Mouse (Mus musculus) Muller cell, postnatal 12 days (primary cell): ENCODE measurements around the gene Ankrd44.
"Not testable (repeated sequence)": the region's sequence is repeated elsewhere in the genome, so short reads cannot be mapped to it uniquely, and the experiment has no call there.

Experiments
- DNase-seq: peaks from one replicate; pipeline ENCODE4 v3.0.0-alpha.2; 2015; ENCODE audit errors: inconsistent ontology term

Ankrd44 gene

DNA sequence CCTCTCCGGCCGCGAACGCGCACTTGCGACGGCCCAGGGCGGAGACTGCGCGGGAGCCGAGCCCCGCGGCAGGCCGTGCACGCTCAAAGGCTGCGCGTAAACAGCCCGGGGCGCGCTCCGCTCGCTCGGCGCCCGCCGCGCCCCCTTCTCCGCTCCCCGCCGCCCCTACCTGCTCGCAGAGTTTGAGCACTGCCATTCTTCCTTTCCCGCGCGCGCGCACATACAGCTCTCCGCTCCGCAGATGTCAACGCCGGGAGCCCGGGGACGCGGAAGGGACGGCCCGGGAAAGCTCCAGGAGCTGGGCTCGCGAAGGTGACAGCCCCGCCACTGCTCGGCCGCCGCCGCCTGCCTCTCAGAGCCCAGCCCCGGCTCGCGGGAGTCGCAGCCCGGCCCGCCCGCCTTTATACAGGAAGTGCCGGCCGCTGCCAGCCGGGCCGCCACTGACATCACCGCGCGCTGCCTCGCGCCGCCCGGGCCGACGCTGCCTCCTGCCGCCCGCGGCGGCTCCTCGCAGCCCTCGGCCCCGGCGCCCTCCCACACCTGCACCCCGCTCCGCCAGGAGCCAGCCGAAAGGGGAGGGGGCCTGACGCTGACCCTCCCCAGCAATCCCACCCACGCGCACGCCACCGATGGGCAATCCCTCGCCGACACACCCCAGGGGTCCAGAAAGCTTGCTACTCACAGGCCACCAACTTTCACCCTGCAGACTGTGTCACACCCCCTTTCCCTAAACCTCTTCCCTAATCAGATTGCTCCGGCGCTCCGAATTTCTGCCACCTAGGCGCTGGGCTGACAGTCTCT, at the start of gene Ankrd44:
Gene Ankrd44, minus strand, starts transcription at position 417 of the 801 bp plus-strand sequence.
- peak; percentile 88 for DNase-seq

DNA sequence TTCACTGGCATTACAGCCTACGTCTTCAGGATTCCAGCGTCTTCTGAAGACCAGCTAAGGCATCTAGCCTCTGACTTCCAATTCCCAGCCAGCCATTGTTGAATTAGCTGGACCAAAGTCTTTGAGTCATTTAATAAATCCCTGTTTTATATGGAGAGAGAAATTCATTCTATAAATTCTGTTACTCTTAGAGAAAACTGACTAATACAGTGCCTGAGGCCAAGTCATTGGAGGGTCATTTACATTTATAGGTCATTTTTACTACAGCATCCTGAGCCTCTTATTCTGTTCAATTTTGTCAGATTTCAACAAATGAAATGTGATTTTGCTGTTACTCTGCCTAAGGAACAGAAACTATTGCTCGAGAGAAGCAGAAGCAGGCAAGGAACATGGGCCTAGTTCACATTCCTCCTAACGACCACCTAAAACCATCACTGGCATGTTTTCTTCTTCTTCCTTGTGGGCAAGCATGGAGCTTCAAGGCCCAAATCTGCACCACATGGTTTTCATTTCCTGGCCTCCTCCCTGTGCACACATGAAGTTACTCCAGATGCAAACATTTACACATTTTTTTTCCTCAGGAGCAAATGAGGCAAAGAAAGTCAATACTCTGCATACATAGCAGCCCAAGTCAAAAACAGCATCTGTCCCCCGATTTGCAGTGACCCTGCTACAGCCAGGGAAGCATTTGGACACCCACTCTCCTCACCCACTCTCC, 45.7 kb upstream of the Ankrd44 start:
- no peak for DNase-seq

DNA sequence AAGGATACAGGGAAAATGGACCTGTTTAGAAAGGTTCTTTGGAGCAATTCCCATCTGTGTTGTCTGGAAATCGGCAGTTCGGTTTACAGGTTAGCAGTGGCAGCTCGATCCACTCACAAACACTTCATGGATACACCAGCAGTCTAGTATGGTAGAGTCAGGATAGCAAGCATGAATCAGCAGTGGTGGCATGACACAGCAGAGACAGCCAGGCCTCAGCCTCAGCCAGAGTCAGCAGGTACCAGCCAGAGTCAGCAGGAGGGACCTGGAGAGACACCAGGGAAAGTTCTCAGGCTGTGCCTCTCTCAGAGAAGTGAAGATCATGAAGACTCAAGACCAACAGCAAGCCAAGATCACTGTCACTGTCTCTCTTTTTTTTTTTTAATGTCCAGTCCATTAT, 40.7 kb upstream of the Ankrd44 start:
- DNase-seq = no peak

DNA sequence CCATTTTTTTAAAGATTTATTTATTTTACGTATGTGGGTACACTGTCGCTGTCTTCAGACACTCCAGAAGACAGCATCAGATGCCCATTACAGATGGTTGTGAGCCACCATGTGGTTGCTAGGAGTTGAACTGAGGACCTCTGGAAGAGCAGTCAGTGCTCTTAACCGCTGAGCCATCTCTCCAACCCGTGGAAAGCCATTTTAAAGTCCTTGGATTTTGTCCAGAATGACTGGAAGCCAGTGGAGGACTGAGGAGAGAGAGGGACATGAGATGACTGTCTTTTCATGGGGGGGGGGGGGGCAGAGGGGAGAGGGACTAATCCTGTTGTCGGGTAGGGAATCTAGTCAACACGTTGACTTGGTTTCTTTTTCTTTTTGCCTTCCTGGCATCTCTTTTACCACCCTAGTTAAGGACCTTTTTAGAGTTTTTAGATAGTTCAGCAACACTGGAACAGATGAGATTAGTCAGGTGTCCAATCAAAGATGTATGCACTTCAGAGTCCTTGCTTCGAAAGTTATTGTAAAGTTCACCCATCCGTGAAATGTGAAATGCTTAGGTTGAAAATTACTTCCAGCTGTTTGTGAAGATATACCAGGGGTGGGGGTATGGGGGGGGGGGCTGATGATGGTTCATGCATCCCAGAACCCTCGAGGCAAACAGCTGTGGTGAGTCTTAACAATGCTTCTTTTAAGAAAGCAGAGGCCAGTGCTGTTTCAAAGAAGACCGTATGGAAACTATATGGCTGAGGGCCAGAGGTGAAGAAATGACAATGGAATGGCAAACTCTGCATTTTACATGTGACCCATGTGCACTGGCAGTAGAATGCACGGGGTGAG, 39.2 kb upstream of the Ankrd44 start:
- DNase-seq = no peak

DNA sequence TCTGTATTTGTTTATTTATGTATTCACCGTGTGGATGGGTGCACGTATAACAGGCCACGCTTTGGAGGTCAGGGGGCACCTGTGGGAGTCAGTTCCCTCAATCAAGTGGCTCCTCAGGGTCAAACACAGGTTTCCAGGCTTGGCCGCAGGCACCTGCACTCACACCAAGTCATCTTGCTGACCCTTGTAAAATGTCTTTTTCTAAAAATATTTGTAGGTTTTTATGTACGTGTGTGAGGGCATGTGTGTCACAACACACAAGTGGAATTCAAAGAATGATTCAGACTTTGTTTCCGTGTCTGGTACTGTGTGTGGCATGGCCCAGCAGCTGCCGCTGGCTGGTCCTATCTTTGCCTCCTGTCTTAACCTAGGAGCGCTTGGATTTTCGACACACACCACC, 35.5 kb upstream of the Ankrd44 start:
- no peak for DNase-seq

DNA sequence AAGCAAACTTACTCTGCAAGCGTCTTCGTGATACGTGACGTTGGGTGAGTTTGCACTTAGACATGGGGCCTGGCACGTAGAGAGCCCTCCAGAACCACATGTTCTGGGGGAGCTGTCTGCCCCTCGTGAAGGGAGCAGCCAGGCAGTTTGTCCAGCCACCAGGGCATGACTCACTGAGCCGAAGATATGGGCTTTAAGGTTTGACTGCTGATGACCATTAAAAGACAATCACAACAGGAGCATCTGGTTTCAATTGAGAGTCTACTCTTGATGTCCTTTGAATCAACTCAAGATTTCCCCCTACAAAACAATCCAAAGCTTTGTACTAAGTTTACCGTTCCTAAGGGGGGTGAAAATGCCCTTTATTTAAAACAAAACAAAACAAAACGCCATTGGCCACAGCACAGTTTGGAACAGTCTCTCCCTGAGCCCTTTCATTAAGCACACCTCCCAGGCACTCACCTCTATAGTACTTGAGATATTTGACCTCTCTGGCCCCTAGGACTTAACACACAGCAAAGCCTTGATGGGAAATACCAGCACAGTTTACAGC, 34.5 kb upstream of the Ankrd44 start:
- DNase-seq = no peak

DNA sequence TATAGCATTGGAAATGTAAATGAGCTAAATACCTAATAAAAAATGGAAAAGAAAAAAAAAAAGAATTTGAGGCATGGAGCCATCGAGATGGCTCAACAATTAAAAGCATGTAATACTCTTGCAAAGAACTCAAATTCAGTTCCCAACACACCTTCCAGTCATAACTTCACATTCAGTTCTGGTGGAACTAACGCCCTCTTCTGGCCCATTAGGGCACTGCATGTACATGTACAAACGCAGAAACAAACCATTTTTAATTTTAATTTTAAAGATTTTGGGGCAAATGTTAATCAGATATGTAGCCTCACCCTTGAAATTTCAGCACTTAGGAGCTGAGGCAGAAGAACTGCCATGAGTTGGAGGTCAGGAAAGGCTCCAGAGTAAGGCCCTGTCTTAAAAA, 32.3 kb upstream of the Ankrd44 start:
- no peak for DNase-seq

DNA sequence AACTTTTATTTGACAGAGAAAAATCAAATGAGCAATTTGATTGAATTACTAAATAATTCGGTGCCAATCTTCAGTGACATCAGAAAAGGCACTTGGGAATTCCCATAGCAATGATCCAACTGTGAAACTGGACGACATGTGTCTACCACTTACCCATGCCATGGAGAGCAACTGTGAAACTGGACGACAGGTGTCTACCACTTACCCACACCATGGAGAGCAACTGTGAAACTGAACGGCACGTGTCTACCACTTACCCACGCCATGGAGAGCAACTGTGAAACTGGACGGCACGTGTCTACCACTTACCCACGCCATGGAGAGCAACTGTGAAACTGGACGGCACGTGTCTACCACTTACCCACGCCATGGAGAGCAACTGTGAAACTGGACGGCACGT, 30.8 kb upstream of the Ankrd44 start:
- DNase-seq = not testable (repeated sequence)

DNA sequence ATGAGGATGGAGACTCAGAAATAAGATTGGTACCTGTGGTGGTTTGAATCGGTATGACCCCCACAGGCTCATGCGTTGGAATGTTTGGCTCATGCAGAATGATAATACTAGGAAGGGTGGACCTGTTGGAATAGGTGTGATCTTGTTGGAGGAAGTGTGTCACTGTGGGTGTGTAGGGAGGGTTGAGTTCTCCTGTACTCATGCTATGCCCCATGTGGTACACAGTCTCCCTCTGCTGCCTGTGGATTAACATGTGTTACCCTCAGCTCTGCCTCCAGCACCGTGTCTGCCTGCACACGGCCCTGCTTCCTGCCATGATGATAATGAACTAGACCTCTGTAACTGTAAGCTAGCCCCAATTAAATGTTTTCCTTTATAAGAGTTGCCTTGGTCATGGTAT, 28.7 kb upstream of the Ankrd44 start:
- DNase-seq = no peak

DNA sequence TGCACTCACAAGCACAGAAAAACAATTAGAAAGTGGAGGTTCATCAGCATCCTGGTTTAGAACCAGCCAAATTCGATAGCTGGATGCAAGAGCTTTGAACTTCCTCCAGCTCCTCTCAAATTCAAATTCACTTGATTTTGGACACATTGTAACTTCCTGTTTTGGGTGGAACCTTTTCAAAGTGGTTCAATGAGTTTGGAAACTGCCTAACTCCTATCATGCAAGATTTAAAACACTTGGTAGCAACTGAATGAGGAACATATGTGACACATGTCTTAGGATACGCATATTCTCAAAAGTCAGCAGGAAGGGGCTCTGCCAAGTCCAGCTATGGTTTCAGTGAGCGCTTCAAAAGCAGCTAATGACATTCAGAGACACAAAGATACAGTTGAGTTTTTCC, 18.5 kb upstream of the Ankrd44 start:
- DNase-seq = no peak

DNA sequence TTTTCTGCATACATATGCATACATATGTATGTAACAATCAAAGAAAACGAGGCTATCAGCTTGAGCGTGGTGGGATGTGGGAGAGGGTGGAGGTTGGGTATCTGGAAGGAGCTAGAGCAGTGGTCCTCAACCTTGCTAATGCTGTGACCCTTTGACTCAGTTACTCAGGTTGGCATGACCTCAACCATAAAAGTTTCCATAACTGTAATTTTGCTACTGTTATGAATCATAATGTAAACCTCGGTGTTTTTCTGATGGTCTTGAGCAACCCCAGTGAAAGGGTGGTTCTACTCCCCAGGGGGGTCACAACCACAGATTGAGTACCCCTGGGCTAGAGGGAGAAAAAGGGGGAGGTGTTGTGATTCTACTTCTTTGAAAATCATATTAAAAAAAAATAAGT, 9.3 kb upstream of the Ankrd44 start:
- DNase-seq = no peak

DNA sequence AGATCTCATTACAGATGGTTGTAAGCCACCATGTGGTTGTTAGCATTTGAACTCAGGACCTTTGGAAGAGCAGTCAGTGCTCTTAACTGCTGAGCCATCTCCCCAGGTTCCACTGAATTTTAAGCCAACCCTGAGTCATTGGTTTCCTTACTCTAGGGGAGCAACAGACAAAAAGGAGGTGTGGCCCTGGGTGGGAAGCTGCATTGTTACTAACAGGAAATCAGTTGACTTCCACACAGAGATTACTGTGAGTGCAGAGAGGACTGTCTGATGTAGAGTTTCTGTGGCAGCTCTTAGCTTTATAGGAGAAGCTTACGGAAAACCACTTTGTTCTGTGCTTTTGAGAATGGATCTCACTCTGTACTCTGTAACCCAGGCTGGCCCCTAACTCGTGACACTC, 8.7 kb upstream of the Ankrd44 start:
- no peak for DNase-seq

DNA sequence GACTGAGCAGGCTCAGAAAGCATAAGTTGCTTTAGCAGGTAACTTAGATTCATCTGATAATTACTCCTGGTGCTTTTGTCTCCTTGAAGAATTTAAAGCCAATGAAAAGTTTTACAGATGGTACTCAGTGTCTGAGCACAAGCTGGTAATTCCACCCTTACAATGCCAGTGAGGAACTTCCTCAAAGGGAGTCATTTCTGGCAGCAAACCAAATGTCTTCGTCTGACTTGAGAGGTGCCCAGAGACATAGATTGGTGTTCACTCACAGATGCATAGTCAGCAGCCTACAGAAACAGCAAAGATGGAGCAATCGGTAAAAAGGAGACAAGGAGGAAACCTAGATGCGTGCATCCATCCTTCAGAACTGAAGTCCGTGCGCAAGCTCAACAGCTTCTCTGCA, 7.5 kb upstream of the Ankrd44 start:
- no peak for DNase-seq

DNA sequence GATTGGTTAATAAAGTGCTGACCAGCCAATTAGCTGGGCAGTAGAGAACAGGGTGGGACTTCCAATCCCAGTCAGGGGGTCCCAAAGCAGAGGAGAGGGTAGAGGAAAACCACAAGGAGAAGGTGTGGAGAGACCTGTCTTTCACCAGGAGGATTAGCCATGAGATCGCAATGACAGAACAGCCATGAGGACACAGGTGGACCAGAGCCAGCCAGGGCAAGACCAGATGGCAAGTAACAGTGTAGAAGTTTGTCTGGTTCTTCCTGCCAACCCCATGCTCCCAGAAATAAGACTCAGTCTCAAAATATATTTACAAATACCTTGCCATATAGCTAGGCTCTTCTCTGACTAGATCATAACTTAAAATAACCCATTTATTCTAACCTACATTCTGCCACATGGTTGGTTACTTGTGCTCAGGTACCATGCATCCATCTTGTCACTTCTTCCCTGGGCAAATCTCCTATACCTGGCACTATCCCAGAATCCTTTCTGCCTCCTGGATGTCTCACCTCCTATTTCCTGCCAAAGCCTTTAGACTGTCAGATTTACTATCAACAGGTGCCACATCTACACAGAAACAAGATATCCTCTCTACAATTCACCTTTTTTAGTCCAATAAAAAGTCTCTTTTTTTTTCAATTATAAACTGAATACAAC, 6.4 kb upstream of the Ankrd44 start:
- DNase-seq = no peak

DNA sequence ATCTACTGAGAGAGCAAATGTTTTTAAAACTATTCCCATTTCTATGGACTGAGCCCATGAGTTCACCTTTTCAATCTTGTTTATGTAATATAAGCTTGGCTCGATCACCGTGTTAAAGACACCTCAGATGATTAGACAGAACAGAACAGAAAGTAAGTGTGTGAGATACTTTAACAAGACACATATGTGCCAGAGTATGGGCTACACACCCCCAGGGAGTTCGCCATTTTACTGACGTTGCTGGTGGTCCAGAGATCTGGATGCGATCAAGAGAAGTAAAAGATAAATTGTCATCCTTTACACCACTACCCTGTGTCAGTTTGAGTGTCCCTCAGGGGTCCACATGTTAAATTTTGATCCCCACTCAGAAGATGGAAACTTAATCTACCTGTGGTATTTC, 5.0 kb upstream of the Ankrd44 start:
- DNase-seq = no peak

DNA sequence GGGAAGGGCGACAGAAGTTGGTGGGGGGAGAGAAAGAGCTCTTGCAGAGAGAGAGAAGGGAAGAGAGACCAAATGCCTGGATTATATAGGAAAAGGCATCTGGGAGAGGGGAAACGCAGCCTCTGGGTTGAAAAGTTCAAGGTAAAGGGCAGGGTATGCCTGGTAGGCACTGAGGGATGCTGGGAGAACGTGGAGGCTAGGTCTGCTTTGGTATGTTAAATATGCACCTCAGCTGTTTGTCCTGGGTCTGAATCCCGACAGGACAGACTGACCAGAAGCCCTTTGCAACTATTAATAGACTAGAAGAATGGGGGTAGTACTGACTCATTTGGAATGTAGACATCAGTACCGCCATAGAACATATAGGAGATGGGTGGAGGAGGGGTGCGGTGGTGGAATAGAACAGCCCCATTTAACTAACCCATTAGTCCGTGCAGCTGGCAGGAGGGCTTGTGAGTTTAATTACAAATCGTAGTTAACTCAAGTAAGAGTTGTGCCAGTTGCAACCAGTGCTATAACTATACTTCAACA, 4.5 kb upstream of the Ankrd44 start:
- peak; percentile 25 for DNase-seq

DNA sequence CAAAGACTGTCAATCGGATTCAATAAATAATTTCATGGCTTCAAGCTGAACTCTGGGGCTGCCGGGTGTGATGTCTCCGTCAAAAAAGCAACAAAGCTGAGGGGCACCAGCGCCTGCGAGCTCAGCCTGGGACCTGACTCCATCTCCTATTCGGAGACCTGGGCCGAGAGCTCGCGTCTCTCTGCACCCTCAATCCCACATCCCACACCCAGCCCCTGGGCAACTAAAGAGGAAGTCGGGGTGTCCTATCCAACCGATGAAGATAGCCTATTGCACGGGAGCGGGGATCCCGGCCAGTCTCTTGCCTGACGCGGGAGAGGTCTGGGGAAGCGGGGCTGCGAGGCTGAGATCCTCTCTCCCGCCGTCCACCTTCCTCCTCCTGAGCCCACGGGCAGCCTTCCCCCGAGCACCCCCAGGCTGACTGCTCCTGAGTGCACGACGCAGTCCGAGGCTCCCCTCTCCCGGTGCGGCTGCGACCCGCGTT, 694 bp downstream of the Ankrd44 start:
- no peak for DNase-seq

DNA sequence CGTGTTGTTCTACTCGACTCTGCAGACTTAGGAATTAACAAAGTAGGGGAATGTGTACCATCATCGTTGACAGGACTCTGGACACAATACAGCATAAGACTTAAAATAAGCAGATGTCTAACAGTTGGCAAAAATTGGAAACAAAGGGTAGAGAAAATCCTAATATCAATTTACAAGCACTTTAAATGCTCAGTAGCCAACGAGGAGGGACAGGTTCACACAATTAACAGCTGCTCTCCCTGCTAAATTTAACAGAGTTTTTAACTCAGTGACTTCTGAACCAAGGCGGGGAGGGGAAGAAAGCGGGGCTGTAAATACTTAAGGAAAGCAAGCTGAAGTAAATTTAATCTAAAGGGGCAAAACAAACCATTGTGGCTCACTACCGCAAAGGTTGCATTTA, 1.4 kb downstream of the Ankrd44 start:
- DNase-seq = no peak

DNA sequence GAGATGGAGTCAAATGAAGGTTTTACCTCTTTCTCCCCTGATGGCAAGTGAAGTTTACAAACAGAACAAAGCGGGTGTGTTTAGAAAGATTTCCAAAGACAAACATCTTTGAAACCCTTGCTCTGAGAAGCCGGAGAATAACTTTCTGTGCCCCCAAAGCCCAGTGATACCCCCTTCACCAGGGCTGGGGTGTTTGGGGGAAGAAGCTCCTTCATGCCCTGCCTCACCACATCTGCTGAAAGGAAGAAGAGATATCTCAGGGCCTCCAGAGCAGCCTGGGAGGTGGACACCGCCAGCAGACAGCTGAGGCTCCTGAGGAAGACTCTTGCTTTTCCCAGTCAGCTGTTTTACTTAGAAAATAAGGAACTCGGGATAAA, 1.9 kb downstream of the Ankrd44 start:
- DNase-seq = no peak

DNA sequence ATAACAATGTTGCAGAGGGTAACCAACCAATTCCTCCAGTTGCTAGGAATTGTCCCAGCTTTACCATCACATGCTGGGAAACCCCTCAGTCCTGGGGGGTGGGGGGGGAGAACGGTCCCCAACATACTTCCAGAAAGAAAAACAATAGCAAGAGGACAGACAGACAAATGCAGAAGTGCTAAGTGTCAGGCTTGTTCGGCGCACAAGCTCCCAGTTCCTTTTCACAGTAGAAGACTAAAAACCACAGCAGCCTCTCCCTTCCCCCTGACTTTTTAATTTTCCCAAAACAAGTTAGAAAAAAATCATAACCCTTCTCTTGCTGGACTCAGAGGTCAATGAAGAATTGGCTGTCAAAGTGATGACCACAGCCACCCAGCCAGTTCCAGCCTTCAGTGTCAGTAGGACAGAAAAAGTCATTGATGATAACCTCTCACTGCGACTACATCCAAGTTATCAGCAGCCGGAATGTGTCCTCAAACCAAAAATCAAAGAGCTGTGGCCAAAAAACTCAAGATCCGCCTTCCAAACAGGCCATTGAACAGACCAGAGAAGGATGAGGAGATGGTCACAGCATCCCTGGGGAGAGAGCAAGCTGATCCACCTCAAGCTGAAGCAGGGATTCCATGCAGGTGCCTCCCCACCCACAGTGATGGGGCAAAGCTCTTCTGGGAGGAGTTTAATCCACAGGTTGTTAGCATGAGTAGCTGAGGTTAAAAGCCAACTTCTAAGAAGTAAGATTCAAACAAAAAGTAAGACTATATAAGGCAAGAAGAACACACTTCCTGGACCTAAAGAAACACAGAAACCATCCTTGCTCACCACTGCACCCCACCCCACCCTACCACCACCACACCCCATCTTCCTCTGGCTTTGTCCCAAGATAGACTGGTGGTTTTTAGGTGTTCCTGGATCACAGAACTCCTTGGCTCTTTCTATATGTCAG, 2.5 kb downstream of the Ankrd44 start:
- no peak for DNase-seq
